Mouse (Mus musculus) common myeloid progenitor, adult 5-6 weeks (primary cell): ENCODE results near the gene Pald1. TPM values are rescaled to one million over a fixed set of nuclear protein-coding genes. Genes with fewer than 3 reads are reported as not detected.

ENCODE experiments used
- ATAC-seq: replicated peaks from 2 replicates; pipeline ENCODE4 v1.8.0; 2016; ENCODE audit warnings: low read depth, mild to moderate bottlenecking, moderate TSS enrichment, inconsistent platforms; ENCODE audit not compliant: poor library complexity, severe bottlenecking
- total RNA-seq: library from RNA; stranded (forward); fragments of 200-1000, 187-1606 nt; gene quantifications from 2 replicates; pipeline ENCODE4 v1.2.3, GENCODE M21; 2017

The Pald1 gene
- total RNA-seq, 1 experiment from 2014 or later = 0.09 TPM

DNA sequence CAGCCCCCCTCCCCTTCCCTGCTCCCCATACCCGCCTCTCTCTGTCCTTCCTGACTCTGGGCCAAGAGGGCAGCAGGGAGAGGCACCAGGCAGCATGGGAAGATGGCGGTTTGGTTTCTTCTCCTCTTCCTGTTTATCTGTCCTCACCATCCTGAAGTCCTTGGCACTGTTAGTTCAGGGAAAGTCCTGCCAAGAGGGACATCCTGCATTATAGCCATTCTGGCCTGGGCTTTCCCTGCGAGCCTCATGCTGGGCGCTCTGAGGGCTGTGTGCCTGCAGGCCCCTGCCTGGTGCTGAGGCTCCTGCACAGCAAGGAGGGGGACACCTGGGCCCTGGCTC, 10.8 kb downstream of the Pald1 start:
- no peak for ATAC-seq

DNA sequence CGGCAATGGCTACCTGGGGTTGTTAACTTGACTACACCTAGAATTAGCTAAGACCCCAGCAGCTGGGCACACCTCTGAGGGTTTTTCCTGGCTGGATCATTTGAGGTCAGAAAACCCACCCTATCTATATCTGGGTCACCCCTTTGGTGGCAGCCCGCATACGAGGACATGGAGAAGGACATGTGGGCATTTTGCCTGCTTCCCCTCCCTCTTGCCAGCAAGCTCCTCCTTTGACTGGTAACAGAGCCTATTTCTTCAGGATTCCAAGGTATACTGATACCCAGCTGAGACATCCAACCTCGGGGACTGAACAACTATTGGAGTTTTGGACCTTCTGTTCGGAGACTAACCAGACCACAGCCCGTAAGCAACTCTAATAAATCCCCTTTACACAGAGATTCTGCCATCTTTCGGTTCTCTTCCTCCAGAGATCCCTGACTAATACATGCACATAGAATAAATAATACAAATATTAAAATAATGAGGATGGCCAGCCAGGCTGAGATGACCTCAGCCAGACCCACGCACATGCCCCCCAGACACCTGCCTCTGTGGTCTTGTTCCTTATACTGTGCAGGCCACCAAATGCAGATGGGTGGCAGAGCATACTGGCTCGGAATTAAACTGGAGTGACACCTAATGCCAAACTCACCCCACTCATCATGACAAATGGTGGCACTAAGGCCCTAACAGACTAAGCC, 11.3 kb downstream of the Pald1 start:
- ATAC-seq = no peak

DNA sequence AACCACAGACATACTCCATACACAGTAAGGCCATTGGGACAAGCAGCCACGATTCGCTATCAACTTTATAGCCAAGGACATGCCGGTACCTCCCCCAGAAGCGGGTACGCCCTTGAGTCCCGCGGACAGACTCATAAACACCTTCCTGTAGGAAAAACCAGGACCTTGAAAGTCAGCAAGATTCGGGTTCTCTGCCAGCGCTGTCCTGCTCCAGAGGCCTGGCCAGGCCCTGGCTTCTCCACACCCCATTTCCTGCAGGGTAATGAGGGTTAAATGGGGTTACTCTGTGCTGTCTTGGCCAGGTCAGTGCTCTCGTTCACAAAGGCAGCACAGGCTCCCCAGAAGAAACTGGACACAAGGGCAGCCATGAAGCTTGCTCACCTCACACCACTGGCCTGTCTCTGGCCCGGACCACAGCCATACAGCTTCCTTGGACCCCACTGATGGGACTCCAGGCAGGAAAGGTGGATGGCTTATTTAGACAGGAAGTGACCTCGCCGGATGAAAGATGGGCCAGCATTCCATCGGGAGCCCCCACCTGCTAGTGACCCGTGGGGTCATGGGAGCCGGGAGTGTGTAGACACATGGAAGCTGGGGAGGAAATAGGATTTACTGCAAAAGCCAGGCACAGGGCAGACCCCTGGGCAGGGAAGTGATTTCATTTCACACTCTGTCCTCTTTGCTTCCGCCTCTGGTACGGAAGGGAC, 12.9 kb downstream of the Pald1 start:
- no peak for ATAC-seq

DNA sequence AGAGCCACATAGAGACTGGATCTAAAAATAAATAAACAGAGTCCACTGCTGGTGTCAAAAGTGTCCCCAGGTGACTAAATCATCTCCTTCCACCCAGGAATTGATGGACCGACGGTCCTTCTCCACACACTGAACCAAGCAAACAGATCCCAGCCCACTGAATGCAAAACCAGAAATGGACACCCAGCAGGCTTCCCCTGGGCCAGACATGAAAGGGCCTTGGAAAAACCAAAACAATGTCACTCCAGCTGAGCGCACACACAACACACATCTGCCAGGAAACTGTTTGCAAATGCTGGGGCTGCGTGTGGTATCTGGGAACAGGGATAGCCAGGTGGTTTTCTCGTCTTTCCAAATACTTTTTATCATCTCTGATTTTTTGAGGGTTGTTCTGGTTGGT, 13.6 kb downstream of the Pald1 start:
- no peak for ATAC-seq

DNA sequence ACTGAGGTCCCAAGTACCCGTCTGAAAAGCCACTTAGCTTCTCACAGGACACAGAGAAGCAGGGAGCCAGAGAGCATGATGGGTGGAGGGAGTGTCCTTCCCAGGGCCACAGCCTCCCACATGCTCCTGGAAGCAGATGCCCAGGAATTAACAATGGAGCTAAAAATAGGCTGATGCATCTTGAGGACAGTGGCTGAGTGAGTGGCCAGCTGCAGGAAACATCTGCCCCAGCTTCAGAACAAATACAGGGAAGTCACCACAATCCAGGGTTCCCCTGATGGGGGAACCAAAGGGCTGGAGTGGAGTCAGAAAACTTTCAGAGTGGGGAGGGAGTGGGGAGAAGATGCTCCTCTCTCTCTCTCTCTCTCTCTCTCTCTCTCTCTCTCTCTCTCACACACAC, 17.4 kb downstream of the Pald1 start:
- 0 out of 2 replicates have a peak, but pooled peaks have one; percentile 29 for ATAC-seq

GRCm38 (mm10) chr10:61364431-61364830, 18.9 kb downstream of the Pald1 start:
- no peak for ATAC-seq

DNA sequence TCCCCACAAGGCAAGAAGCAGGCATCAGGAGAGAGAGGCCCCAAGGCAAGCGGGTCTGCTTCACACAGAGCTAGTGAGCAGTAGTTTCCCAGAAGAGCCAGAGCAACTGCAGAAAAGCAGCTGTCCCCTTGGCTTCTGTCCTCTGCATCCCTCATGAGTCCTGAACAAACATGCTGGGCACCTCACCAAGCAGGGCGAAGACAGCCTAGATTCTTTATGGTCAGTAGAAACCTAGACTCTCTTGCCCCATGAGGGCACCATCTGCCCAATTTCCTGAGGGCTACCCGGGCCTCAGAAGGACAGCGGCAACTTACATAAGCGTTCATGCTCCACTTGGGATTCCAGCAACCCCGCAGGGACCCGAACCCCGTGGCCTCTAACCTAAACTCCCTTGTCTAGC, 20.3 kb downstream of the Pald1 start:
- no peak for ATAC-seq

DNA sequence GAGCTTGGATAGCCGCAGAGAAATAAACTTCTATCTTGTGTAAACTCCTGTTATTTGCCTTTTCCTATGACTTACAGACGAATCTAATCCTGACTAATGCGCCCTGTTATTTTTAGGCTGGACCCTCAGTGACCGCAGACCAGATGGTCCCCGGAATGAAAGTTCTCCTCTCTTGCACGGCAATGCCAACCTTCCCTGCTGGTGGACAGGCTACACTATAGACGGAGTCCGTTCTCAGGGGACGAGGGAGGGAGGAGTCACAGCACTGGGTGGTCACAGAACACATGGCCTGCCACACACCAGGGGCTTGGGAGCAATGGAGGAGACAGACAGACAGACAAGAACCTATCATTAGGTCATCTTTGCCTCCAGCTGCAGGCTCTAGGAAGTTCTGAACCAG, 20.8 kb downstream of the Pald1 start:
- ATAC-seq = no peak

DNA sequence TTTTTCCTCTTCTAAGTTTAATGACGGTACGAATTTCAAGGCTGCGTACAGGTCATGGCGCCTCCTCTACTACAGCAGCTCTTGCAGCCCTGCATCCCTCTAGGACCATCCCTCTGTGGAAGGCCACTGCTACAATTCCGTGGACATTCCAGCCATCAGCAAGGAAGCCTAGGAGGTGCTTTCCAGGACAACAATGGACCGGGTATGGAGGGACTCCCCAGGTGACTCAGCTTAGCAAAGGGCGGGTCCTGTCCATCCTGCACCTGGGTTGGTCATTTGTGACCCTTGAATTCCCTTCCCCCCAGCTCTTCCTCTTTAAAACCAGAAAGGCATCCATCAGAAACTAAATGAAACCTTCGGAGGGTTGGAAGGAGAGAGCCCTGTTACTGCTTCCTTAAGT, 22.7 kb downstream of the Pald1 start:
- ATAC-seq = no peak

DNA sequence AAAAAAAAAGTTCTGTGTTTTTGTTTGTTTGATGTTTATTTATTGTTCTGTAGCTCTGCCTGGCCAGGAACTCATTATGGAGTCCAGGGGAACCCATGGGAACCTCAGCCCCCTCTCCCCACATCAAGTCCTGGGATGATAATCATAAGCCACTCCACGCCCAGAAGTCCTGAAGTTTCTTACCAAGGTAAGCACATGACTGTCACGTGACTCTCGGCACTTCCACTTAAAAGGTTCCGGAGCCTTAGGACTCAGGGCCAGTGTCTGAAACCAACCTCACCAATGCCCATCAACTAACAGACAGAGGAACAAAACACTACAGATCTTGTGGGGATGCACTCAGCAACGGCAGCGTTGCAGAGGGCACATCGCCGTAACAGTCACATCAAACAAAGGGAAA, 23.9 kb downstream of the Pald1 start:
- ATAC-seq = no peak

- no peak for ATAC-seq
Observed at GRCm38 (mm10) chr10:61357658-61358057, 25.7 kb downstream of the Pald1 start.

DNA sequence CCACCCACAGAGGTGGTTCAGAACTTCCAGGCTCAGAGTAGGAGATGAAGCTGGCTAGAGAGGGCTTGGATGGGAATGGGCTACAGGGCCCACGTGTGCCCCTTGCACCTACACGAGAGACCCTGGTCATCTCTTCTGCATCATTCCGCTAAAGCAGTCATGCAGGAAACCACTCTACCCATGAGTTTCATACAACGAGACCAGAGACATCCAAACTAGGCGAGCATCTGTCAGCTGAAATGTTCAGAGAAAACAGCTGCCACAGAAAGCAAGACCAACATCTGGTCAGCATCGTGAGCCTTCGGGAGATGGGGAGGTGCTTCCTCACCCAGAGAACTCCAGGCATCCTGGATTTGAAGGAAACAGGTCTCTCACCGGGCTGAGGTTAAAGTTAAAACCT, 26.8 kb downstream of the Pald1 start:
- no peak for ATAC-seq

DNA sequence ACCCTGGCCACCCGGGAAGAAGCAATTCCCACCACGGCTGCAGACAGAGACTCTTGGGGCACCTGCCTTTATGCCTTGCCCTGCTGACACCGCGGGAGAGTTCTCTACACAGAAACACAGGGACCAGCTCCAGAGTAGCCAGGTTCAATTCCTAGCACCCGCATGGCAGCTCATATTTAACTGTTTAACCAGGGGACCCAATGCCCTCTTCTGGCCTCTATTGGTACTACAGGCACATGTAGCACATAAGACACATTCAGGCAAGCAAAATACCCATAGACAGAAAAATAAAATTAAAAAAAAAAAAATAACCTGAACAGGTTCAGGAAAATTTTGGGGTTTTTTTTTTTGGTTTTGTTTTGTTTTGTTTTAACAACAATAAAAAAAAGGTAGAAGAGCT, 27.2 kb downstream of the Pald1 start:
- no peak for ATAC-seq

GRCm38 (mm10) chr10:61355611-61356010, 27.7 kb downstream of the Pald1 start:
- no peak for ATAC-seq

DNA sequence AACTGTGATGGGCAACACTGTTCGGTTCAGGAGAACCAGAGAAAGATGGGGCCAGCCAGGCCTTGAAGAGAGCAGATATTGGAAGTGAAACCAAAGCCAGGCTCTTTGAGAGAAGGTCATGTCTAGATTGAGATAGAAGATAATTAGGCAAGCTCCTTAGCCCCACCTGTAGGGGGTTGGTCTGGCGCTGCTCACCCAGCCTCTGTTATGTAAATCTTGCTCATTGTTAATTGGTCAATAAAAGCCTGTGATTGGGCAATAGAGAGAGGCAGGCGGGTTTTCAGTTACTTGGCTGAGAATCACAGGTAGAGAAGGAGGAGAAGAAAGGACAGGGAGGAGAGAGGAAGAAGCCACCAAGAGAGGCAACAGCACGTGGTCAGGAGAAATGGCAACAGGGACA, 32.1 kb downstream of the Pald1 start:
- ATAC-seq = no peak

DNA sequence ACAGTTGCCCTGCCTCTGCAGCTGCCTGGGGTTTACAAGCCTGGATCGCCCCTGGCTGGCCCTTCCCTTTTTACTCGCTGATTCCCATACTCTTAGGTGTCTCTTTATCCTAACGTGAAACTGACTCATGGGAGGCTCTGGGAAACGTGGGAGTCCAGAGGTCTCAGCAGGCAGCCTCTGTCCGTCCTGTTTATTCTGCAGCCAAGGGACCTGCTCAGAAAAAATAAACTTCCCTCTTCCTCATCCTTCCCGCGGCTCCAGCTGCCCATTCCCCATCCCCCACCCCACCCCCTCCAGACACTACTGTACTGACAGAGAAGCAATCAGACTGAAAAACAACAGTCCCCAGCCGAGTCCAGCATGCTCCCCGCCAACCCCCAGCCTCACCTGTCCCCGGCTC, 37.0 kb downstream of the Pald1 start:
- no peak for ATAC-seq

- no peak for ATAC-seq
Observed at GRCm38 (mm10) chr10:61345179-61345578, 38.2 kb downstream of the Pald1 start.

- ATAC-seq = peak; percentile 60
Observed at GRCm38 (mm10) chr10:61343950-61344349, 39.4 kb downstream of the Pald1 start.

DNA sequence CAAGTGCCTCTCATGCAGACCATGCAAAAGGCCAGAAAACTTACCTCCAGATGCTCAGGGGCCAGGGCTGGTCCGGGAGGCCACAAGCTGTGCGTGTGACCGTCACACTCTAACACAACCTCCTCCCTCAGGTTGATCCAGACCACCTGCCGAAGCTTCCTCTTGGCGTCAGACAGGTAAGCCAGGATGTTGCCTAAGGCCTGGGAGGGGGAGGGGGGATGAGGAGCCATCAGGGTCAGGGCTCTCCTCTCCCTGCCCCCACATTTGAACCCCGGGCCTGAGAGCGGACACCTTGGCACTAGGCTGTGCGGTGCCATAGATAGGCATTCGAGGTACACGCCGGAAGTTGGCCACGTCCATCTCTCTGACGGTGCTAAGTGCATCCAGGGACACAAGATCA, 40.6 kb downstream of the Pald1 start:
- ATAC-seq = no peak

DNA sequence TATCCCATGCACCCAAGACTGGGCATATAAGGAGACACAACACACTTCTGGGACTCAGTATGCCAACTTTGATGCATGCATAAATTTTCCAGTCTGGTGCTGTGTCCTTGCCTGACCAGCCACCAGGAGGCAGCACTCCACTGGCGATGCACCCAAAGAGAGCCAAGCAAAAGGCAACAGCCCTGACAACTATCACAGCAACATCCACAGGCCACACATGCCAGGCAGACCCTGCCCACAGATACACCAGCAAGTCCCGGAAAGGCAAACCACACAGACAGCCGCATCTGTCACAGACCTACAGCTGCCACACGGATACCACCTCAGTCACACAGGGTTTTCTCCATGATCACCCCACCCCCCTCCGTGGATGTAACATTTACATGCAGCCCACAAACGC, 41.8 kb downstream of the Pald1 start:
- ATAC-seq = peak; percentile 89

GRCm38 (mm10) chr10:61341045-61341444, 42.3 kb downstream of the Pald1 start:
- no peak for ATAC-seq

- no peak for ATAC-seq
Observed at GRCm38 (mm10) chr10:61340247-61340646, 43.1 kb downstream of the Pald1 start.
